Mouse (Mus musculus): ENCODE measurements around the gene Adcy6.

Adcy6 gene

GRCm38 (mm10) chr15:98567278-98568134, 42.4 kb downstream of the Adcy6 start:
- peak; percentile 99 for DNase-seq (ENCODE audit: low read depth, low spot score)

- no peak for DNase-seq (ENCODE audit: low read depth, low spot score)
These were observed 43.0 kb downstream of the Adcy6 start for GRCm38 (mm10) chr15:98566973-98567277.

- no peak for DNase-seq (ENCODE audit: low read depth, low spot score)
These were observed 52.7 kb downstream of the Adcy6 start for GRCm38 (mm10) chr15:98557186-98557585.

GRCm38 (mm10) chr15:98555881-98556280, 54.0 kb downstream of the Adcy6 start:
- DNase-seq (ENCODE audit: low read depth, low spot score): no peak

- DNase-seq (ENCODE audit: low read depth, low spot score): no peak
These were observed 57.1 kb downstream of the Adcy6 start for GRCm38 (mm10) chr15:98552758-98553157.

- DNase-seq (ENCODE audit: low read depth, low spot score): no peak
These were observed 63.0 kb downstream of the Adcy6 start for GRCm38 (mm10) chr15:98546843-98547242.

- no peak for DNase-seq (ENCODE audit: low read depth, low spot score)
These were observed 64.7 kb downstream of the Adcy6 start for GRCm38 (mm10) chr15:98545151-98545550.

- no peak for DNase-seq (ENCODE audit: low read depth, low spot score)
These were observed 66.5 kb downstream of the Adcy6 start for GRCm38 (mm10) chr15:98543341-98543740.

GRCm38 (mm10) chr15:98541064-98541463, 68.8 kb downstream of the Adcy6 start:
- DNase-seq (ENCODE audit: low read depth, low spot score): no peak
